Mouse (Mus musculus): ENCODE data around the gene Slc8a3.

DNA sequence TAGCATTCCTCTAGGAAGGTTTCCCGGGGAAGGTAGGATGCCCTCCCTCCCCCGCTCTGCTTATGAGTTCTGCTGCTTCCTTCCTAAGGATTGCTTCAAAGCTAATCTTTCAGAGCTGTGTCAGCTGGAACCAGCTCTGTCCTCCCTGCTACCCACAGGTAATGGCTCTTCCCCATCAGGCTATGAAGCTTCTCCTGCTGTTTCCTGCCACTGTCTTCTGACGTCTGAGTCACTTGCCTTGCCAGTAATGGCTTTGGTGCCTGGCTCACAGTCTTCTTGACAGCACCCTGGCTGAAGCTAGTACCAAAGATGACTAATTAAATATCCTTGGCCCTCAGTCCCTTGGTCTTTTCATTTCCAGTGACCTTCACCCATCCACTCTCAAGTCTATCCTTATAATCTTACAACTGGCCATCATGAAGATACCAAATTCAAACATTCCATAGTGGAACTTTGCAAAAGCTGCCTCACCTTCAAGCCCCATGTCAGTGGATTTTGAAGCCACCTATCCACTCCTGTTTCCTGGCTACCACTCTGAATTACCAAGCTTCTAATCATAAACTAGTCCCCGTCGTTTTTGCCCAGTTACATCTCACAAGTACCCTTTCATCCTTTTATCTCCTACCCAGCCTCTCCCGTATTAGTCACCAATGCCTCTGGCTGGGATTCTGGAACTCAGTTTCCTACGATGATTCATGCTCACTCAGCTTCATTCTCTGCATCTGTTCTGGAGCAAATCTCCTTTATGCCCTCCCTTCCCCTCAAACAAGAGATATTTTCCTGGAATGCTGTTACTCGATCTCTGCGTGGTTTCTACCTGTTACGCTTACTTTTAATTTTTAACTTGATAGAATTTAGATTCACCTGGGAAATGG is 97.3 kb downstream of the Slc8a3 start:
- no peak for TF ChIP-seq POLR2A (IDR thresholded peaks at IDR 0.05; ENCODE audit: extremely low read depth, insufficient read depth, low read length)
- TF ChIP-seq CTCF (IDR thresholded peaks at IDR 0.05; ENCODE audit: extremely low read depth, insufficient read depth, low read length): no peak

Data from cortical plate, adult 2 months (tissue).